Mouse (Mus musculus): Measurements from ENCODE around the gene Dmxl2. TPM values are rescaled to one million over a fixed set of nuclear protein-coding genes. Genes with fewer than 3 reads are reported as not detected.

The Dmxl2 gene
- polyA plus RNA-seq, 1 experiment = 3.3 TPM

GRCm38 (mm10) chr9:54474546-54474945 lies 26.9 kb downstream of the Dmxl2 start:
- H3K4me3 ChIP-seq (ENCODE audit: insufficient read depth, low read depth, low read length) = no peak overlapping the region
- no peak overlapping the region for H3K27ac ChIP-seq (replicated peaks; ENCODE audit: low read depth, low read length)
- H3K4me1 ChIP-seq (ENCODE audit: control insufficient read depth, insufficient read depth, insufficient read length, low read length) = no peaks in the 10 kb centered on the region

DNA sequence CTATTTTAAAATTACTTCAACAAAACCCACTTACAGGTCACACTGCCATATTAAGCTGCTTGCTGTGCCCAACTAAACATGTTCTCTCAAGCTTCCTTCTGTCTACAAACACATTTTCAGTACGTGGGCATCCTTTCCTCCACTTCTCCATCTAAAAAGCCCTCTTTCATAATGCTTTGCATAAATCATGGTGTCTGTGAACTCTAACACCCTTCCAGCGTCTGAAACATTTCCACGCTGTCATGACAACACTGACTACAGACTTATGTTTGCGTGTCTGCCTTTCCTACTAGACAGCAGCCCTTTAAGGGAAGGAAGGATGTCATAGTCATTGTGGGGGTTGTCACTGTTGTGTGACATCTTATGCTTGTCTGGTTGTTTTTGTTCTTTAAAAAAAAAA lies 27.4 kb downstream of the Dmxl2 start:
- no peak overlapping the region for H3K27ac ChIP-seq (replicated peaks; ENCODE audit: low read depth, low read length)
- no peak overlapping the region for H3K4me3 ChIP-seq (ENCODE audit: insufficient read depth, low read depth, low read length)
- H3K4me1 ChIP-seq (ENCODE audit: control insufficient read depth, insufficient read depth, insufficient read length, low read length) = no peaks in the 10 kb centered on the region

DNA sequence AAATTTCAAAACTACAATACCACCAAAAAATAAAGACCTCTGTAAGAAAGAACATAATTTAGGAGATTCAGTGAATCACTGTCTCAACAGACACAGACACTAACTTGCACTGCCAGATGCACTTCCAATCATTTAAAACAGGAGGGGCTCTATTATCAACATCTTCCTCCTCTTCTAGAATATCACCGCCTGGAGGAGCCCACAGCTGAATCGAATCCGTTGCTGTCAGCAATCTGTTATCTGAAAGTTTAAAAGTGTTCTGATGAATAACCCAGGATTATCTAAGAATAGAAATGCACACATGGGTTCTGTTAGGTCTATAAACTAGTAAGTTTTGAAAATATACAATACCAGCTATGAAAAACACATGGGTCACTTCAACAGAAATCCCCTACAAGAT lies 28.6 kb downstream of the Dmxl2 start:
- Histone ChIP-seq H3K4me3 (ENCODE audit: insufficient read depth, low read depth, low read length) (no peak overlapping the region), H3K4me1 (ENCODE audit: control insufficient read depth, insufficient read depth, insufficient read length, low read length) (no peaks in the 10 kb centered on the region)

DNA sequence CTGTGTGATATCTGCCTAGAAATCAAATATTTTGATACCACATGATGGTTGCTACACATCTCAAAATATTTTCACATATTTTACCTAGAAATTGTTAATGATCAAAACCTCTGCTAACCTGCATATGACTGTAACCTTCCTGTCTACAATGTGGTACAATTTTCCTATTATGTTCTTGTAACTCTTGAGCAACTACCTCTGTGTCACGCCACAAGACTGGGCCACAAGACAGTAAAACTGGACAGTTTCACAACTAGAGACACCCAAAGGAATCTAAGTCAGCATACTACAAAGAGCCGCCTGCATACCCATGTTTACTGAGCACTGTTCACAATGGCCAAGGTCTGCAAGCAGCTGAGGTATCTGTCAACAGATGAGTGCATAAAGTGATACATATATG lies 32.1 kb downstream of the Dmxl2 start:
- Histone ChIP-seq H3K4me3 (ENCODE audit: insufficient read depth, low read depth, low read length) (no peak overlapping the region), H3K4me1 (ENCODE audit: control insufficient read depth, insufficient read depth, insufficient read length, low read length) (no peaks in the 10 kb centered on the region), H3K27ac (replicated peaks; ENCODE audit: low read depth, low read length) (no peak overlapping the region)

More for the DNA sequence above, 28.6 kb downstream of the Dmxl2 start:
- H3K27ac ChIP-seq (replicated peaks; ENCODE audit: low read depth, low read length) = no peak overlapping the region

DNA sequence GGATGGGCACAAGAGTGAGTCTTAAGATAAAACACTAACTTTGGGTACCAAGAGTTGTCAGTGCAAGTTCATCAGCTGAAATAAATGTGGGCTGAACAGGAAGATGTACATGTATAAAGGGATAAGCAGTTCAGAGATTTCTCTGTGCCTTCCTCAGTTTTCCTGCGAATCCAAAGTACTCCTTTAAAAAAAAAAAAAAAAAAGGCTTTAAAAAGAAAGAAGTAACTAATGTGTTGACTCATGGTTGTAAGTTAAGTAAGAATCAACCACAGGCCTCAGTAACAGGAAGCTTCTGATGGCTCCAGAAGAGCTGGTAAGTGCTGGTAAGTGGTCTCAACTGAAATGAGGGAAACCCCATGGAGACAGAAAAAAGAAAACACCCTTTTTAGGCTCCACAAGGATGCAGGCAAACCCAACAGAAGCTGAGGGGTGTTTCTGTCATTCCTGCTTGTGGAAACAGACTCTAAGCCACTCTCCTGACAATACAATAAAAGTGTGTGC lies 33.9 kb downstream of the Dmxl2 start:
- H3K27ac ChIP-seq (replicated peaks; ENCODE audit: low read depth, low read length) = no peak overlapping the region
- no peak overlapping the region for H3K4me3 ChIP-seq (ENCODE audit: insufficient read depth, low read depth, low read length)
- no peaks in the 10 kb centered on the region for H3K4me1 ChIP-seq (ENCODE audit: control insufficient read depth, insufficient read depth, insufficient read length, low read length)

DNA sequence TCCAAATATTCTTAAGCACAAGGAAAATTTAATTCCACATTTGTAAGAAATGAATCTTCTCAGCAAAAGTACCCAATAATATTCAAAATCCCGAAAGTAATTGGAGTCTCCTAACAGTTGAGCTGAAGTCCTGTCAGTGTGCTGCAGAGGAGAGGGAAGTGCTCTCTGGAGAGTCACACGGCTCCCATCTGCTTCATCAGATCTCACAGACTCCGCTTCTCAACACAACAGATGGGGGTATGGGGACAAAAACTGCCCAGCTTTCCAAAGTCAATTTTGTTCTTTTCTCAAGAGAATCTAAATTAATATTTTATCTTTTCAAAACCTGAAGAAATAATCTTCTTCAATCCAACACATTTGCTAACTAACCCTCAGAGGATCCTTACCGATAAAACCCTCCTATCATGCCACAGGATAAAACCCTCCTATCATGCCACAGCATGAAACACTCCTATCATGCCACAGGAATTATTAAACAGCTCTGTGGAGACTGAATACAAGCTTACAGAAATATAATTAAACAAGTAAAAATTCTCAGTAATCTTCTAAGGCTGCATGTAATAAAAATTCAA lies 37.9 kb downstream of the Dmxl2 start:
- H3K27ac ChIP-seq (replicated peaks; ENCODE audit: low read depth, low read length) = no peak overlapping the region
- no peaks in the 10 kb centered on the region for H3K4me1 ChIP-seq (ENCODE audit: control insufficient read depth, insufficient read depth, insufficient read length, low read length)
- H3K4me3 ChIP-seq (ENCODE audit: insufficient read depth, low read depth, low read length) = no peak overlapping the region

- H3K4me1 ChIP-seq (ENCODE audit: control insufficient read depth, insufficient read depth, insufficient read length, low read length) = no peaks in the 10 kb centered on the region
- no peak overlapping the region for H3K27ac ChIP-seq (replicated peaks; ENCODE audit: low read depth, low read length)
- no peak overlapping the region for H3K4me3 ChIP-seq (ENCODE audit: insufficient read depth, low read depth, low read length)
Measured at GRCm38 (mm10) chr9:54439015-54439414, 62.4 kb downstream of the Dmxl2 start.

DNA sequence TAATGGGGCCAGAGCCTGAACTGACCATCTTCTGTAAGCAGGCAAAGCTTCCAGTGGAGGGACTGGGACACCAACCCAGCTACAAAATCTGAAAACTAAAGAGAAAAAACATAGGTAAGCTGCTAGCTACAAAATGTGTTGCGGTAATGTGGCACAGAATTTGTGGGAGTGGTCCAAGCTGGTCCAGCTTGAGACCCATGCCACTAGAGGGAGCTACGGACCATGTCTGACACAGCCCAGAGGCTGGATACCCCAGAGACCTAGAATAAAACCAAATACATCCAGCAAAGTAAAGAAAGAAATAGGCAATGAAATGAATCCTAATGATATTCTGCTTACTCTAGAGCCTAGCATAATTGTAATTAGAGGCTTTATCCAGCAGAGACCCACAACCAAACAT lies 63.2 kb downstream of the Dmxl2 start:
- H3K4me3 ChIP-seq (ENCODE audit: insufficient read depth, low read depth, low read length) = no peak overlapping the region
- no peaks in the 10 kb centered on the region for H3K4me1 ChIP-seq (ENCODE audit: control insufficient read depth, insufficient read depth, insufficient read length, low read length)
- no peak overlapping the region for H3K27ac ChIP-seq (replicated peaks; ENCODE audit: low read depth, low read length)

DNA sequence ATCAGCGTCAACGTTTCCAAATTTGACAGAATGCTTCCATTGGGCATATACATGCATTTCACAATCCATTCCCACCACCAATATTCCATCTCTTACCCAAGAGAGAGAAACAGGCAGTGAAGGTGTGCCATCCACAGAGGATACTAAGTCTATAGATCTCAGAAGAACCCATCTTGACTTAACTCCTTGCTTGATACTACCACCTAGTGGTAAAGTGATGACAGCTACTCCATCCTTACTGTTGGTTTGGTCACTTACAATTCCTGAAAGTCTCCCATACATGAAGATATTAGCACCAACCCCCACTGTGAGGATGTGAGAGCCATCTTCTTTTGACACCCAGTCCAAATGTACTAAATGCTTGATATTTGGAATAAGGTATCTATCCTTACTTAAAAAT lies 85.2 kb downstream of the Dmxl2 start:
- Histone ChIP-seq H3K4me3 (ENCODE audit: insufficient read depth, low read depth, low read length) (no peak overlapping the region), H3K27ac (replicated peaks; ENCODE audit: low read depth, low read length) (no peak overlapping the region), H3K4me1 (ENCODE audit: control insufficient read depth, insufficient read depth, insufficient read length, low read length) (no peaks in the 10 kb centered on the region)

GRCm38 (mm10) chr9:54356756-54357155 lies 144.7 kb downstream of the Dmxl2 start:
- H3K27ac ChIP-seq (replicated peaks; ENCODE audit: low read depth, low read length) = no peak overlapping the region
- no peak overlapping the region for H3K4me3 ChIP-seq (ENCODE audit: insufficient read depth, low read depth, low read length)
- no peaks in the 10 kb centered on the region for H3K4me1 ChIP-seq (ENCODE audit: control insufficient read depth, insufficient read depth, insufficient read length, low read length)

- no peak overlapping the region for H3K4me3 ChIP-seq (ENCODE audit: insufficient read depth, low read depth, low read length)
- H3K4me1 ChIP-seq (ENCODE audit: control insufficient read depth, insufficient read depth, insufficient read length, low read length) = no peaks in the 10 kb centered on the region
- H3K27ac ChIP-seq (replicated peaks; ENCODE audit: low read depth, low read length) = no peak overlapping the region
Measured at GRCm38 (mm10) chr9:54342026-54342425, 159.4 kb downstream of the Dmxl2 start.

DNA sequence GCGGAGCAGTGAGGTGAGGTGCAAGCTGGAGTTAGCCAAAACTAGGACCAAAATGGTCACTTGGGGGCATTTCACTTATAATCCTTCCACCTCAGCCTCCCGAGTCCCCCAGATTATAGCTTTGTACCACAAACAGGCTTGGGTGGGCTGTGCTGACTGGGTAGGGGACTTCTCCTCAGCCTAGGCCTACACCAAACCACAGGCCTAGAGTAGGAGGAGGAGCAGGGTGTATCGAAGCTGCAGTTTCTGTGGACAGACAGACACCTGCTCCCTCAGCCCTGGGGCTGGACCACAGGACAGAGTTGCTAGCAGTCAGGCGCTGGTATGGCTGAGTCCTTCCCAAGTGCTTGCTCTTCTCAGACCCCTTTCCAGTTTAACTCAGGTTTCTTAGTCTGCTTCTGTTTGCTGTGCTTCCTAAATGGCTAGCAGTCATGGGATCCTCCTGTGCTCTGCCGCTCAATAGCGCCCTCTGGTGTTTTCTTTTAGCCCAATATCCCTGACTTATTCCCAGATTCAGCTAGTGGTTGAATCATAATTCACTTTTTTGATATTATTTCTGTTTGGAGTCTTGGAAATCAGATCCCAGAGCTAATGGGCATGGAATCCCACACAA lies 164.8 kb downstream of the Dmxl2 start:
- no peaks in the 10 kb centered on the region for H3K4me1 ChIP-seq (ENCODE audit: control insufficient read depth, insufficient read depth, insufficient read length, low read length)
- no peak overlapping the region for H3K4me3 ChIP-seq (ENCODE audit: insufficient read depth, low read depth, low read length)
- no peak overlapping the region for H3K27ac ChIP-seq (replicated peaks; ENCODE audit: low read depth, low read length)

GRCm38 (mm10) chr9:54335582-54335981 lies 165.8 kb downstream of the Dmxl2 start:
- Histone ChIP-seq H3K4me1 (ENCODE audit: control insufficient read depth, insufficient read depth, insufficient read length, low read length) (no peaks in the 10 kb centered on the region), H3K4me3 (ENCODE audit: insufficient read depth, low read depth, low read length) (no peak overlapping the region), H3K27ac (replicated peaks; ENCODE audit: low read depth, low read length) (no peak overlapping the region)

- H3K27ac ChIP-seq (replicated peaks; ENCODE audit: low read depth, low read length) = no peak overlapping the region
- H3K4me3 ChIP-seq (ENCODE audit: insufficient read depth, low read depth, low read length) = no peak overlapping the region
Measured at GRCm38 (mm10) chr9:54329201-54329600, 172.2 kb downstream of the Dmxl2 start.

GRCm38 (mm10) chr9:54323456-54323855 lies 178.0 kb downstream of the Dmxl2 start:
- H3K27ac ChIP-seq (replicated peaks; ENCODE audit: low read depth, low read length) = no peak overlapping the region
- no peaks in the 10 kb centered on the region for H3K4me1 ChIP-seq (ENCODE audit: control insufficient read depth, insufficient read depth, insufficient read length, low read length)
- H3K4me3 ChIP-seq (ENCODE audit: insufficient read depth, low read depth, low read length) = no peak overlapping the region

More at GRCm38 (mm10) chr9:54329201-54329600, 172.2 kb downstream of the Dmxl2 start:
- no peaks in the 10 kb centered on the region for H3K4me1 ChIP-seq (ENCODE audit: control insufficient read depth, insufficient read depth, insufficient read length, low read length)

DNA sequence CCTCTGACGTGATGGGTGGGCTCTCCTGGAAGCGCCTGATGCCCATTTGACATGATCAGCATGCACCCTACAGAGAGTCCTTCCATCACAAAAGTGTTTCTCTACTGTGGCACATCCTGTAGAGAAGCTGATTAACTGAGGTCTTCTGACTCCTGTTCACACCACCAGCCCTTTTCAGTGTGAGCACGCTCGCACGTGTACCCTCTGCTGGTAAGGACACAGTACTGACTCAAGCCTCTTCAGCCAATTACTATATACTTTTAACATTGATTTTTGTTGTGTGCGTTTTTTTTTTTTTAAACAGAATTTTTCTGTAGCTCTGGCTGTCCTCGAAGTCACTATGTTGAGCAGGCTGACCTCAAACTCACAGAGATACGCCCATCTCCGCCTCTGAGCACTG lies 185.1 kb downstream of the Dmxl2 start:
- H3K27ac ChIP-seq (replicated peaks; ENCODE audit: low read depth, low read length) = no peak overlapping the region
- H3K4me3 ChIP-seq (ENCODE audit: insufficient read depth, low read depth, low read length) = no peak overlapping the region
- H3K4me1 ChIP-seq (ENCODE audit: control insufficient read depth, insufficient read depth, insufficient read length, low read length) = no peaks in the 10 kb centered on the region

Measured in brown adipose tissue, adult 24 weeks (tissue).